Mouse (Mus musculus): ENCODE measurements around the gene Tmem81. TPM values are rescaled to one million over a fixed set of nuclear protein-coding genes. Genes with fewer than 3 reads are reported as not detected.

The Tmem81 gene
- total and polyA plus RNA-seq, 2 experiments from 2014 or later = 0.38 to 0.81 TPM

DNA sequence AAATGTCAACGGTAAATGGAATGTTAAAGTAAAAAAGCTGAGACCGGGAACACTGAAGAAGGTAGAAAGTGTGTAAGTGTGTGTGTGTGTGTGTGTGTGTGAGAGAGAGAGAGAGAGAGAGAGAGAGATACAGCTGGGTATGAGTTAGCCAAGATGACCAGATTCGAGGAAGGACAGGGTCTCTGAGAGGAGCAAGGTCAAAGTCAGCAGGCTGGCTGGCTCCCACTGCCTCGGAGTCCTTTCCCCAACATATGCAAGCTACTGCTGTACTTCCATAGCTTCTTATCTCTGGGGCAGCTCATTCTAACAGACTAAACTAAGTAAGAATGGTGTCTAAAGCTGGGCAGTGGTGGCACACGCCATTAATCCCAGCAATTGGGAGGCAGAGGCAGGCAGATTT lies 34.5 kb upstream of the Tmem81 start:
- H3K27ac ChIP-seq (ENCODE audit: low read depth, low read length) = no peak overlapping the region
- ATAC-seq (ENCODE audit: low FRiP score) (no peak), DNase-seq (ENCODE audit: low spot score) (no peak)
- 88% methylated on average over 5 of the region's 5 CpGs for WGBS
- no peaks in the 10 kb centered on the region for H3K27me3 ChIP-seq (ENCODE audit: insufficient read depth, low read length)
- H3K9me3 ChIP-seq (ENCODE audit: low read length) = no peaks in the 10 kb centered on the region
- TF ChIP-seq CTCF (IDR thresholded peaks at IDR 0.05) = no peak
- no peak overlapping the region for H3K4me3 ChIP-seq (ENCODE audit: low read depth, low read length)
- no peaks in the 10 kb centered on the region for H3K36me3 ChIP-seq (ENCODE audit: insufficient read depth, low read length)
- no peak overlapping the region for H3K4me2 ChIP-seq (ENCODE audit: low read depth, low read length, poor library complexity, severe bottlenecking)
- no peak overlapping the region for H3K9ac ChIP-seq (replicated peaks; ENCODE audit: low read length, poor library complexity, severe bottlenecking)
- no peaks in the 10 kb centered on the region for H3K4me1 ChIP-seq (ENCODE audit: insufficient read depth, low read length)

DNA sequence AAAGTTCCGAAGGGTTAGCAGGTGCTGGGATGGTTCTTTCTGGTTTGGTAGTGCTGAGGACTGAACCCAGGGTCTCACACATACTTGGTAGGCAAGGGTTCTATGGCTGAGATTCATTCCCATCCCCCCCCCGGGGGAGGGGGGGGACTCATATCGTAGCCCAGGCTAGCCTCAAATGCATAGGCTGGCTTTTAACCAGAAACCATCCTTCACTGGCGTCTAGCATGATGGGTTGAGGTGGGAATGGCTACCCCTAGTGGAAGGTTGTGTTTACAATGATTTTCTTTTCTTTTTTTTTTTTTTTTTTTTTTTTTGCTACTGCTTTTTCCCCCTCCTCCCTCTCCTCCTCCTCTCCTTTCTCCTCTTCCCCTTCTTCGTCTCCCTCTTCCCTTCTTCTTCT lies 33.5 kb upstream of the Tmem81 start:
- peak; percentile 68 for TF ChIP-seq CTCF (IDR thresholded peaks at IDR 0.05)
- Histone ChIP-seq H3K9me3 (ENCODE audit: low read length) (no peaks in the 10 kb centered on the region), H3K36me3 (ENCODE audit: insufficient read depth, low read length) (no peaks in the 10 kb centered on the region), H3K9ac (replicated peaks; ENCODE audit: low read length, poor library complexity, severe bottlenecking) (no peak overlapping the region), H3K4me3 (ENCODE audit: low read depth, low read length) (no peak overlapping the region), H3K4me2 (ENCODE audit: low read depth, low read length, poor library complexity, severe bottlenecking) (no peak overlapping the region), H3K27me3 (ENCODE audit: insufficient read depth, low read length) (no peaks in the 10 kb centered on the region), H3K4me1 (ENCODE audit: insufficient read depth, low read length) (no peaks in the 10 kb centered on the region), H3K27ac (ENCODE audit: low read depth, low read length) (no peak overlapping the region)
- ATAC-seq (ENCODE audit: low FRiP score) (no peak), DNase-seq (ENCODE audit: low spot score) (peak; percentile 44)
- WGBS = 61% methylated on average over 5 of the region's 5 CpGs

DNA sequence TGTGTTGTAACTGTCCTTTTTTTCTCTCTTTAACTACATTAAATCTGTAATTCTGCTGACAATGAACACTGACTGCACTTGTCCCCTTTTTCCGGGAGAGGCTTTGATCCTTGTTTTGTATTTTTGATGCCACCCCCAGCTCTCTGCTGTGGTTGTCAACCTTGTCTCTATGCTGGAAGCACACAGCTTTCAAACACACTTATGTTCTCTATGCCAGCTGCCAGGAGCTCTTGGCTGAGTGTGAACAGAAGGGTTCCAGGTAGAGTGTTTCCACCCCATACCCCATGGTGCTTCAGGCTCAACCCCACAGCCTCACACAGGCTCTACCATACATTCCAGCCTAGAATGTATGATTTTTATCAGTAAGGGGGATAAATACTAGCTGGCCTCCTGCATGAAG lies 31.5 kb upstream of the Tmem81 start:
- Histone ChIP-seq H3K4me1 (ENCODE audit: insufficient read depth, low read length) (no peaks in the 10 kb centered on the region), H3K4me3 (ENCODE audit: low read depth, low read length) (no peak overlapping the region), H3K9ac (replicated peaks; ENCODE audit: low read length, poor library complexity, severe bottlenecking) (no peak overlapping the region), H3K36me3 (ENCODE audit: insufficient read depth, low read length) (no peaks in the 10 kb centered on the region), H3K27me3 (ENCODE audit: insufficient read depth, low read length) (no peaks in the 10 kb centered on the region), H3K9me3 (ENCODE audit: low read length) (no peaks in the 10 kb centered on the region), H3K4me2 (ENCODE audit: low read depth, low read length, poor library complexity, severe bottlenecking) (no peak overlapping the region), H3K27ac (ENCODE audit: low read depth, low read length) (no peak overlapping the region)
- WGBS = 57% methylated on average over 1 of the region's 1 CpGs
- DNase-seq (ENCODE audit: low spot score) = no peak
- TF ChIP-seq CTCF (IDR thresholded peaks at IDR 0.05) = no peak
- ATAC-seq (ENCODE audit: low FRiP score) = no peak

DNA sequence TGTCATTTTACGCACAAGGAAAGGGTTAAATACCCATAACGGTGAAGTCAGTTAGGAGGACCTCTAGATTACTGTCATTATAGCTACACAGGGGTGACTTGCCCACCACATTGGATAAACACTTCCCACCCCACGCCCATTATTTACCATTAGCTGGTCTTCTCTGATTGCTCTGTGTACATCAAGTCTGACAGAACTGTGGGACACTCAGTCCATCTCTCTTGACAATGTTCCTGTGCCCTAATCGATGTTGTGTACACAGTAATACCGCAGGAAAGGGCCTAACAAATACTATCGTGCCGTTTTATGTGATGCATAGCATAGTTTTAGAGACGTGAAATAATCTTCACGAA lies 29.5 kb upstream of the Tmem81 start:
- no peaks in the 10 kb centered on the region for H3K36me3 ChIP-seq (ENCODE audit: insufficient read depth, low read length)
- peak overlapping the region; percentile 66 for H3K9ac ChIP-seq (replicated peaks; ENCODE audit: low read length, poor library complexity, severe bottlenecking)
- H3K4me3 ChIP-seq (ENCODE audit: low read depth, low read length) = peak overlapping the region; percentile 64
- no peaks in the 10 kb centered on the region for H3K27me3 ChIP-seq (ENCODE audit: insufficient read depth, low read length)
- no peaks in the 10 kb centered on the region for H3K4me1 ChIP-seq (ENCODE audit: insufficient read depth, low read length)
- ATAC-seq (ENCODE audit: low FRiP score) = peak; percentile 48; the same call in 1 of the 2 replicates
- H3K4me2 ChIP-seq (ENCODE audit: low read depth, low read length, poor library complexity, severe bottlenecking) = peak overlapping the region; percentile 76
- H3K9me3 ChIP-seq (ENCODE audit: low read length) = no peaks in the 10 kb centered on the region
- peak overlapping the region; percentile 62 for H3K27ac ChIP-seq (ENCODE audit: low read depth, low read length)
- 5% methylated on average over 9 of the region's 9 CpGs for WGBS
- no peak for DNase-seq (ENCODE audit: low spot score)
- no peak for TF ChIP-seq CTCF (IDR thresholded peaks at IDR 0.05)

DNA sequence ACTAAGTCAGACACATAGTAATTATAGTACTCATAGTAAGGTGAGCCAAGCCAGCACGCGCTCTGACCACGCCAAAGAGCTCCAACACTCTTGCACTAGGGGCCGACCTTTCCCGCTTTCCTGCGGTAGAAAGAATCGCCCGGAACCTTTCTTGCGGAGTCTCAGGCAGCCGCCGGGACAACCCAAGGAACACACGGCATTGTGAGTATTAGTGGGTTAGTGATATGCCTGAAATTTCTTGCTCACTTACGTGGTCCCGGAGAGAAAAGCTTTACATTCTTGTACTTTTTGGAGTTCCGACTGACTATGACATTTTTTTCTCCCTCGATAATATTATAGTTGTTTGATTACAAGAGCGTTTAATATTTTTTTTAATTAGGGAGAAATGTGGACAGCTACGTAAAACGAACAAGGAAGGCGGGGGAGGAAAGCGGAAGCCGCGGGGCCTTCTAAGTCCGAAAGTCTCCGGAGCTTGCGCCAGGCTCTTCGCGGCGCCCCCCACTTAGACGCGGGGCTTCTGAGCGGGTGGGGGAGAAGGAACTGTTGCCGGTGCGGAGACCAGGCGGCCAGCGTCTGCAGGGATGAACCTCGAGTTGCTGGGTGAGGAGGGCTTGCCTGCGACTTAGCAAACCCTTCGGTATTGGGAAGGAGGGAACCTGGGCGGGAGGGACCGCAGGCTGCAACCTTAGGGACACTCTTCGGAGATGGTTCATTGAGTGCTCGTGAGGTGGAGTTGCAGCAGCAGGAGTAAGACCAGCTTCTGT lies 28.9 kb upstream of the Tmem81 start, which contains the start of gene Rbbp5:
Gene Rbbp5, plus strand, starts transcription at position 438 of the 764 bp plus-strand sequence.
- TF ChIP-seq CTCF (IDR thresholded peaks at IDR 0.05) = peak; percentile 32
- Histone ChIP-seq H3K4me2 (ENCODE audit: low read depth, low read length, poor library complexity, severe bottlenecking) (peak within 1 kb of the TSS; percentile 76), H3K27me3 (ENCODE audit: insufficient read depth, low read length) (no peaks in the 10 kb centered on the region), H3K9ac (replicated peaks; ENCODE audit: low read length, poor library complexity, severe bottlenecking) (peak within 1 kb of the TSS; percentile 66), H3K4me3 (ENCODE audit: low read depth, low read length) (peak within 1 kb of the TSS; percentile 64), H3K36me3 (ENCODE audit: insufficient read depth, low read length) (no peaks in the 10 kb centered on the region), H3K4me1 (ENCODE audit: insufficient read depth, low read length) (no peaks in the 10 kb centered on the region), H3K27ac (ENCODE audit: low read depth, low read length) (peak within 1 kb of the TSS; percentile 62), H3K9me3 (ENCODE audit: low read length) (no peaks in the 10 kb centered on the region)
- under 1% methylated on average over 43 of the region's 43 CpGs for WGBS
- ATAC-seq (ENCODE audit: low FRiP score) (peak; percentile 90), DNase-seq (ENCODE audit: low spot score) (peak; percentile 95)

DNA sequence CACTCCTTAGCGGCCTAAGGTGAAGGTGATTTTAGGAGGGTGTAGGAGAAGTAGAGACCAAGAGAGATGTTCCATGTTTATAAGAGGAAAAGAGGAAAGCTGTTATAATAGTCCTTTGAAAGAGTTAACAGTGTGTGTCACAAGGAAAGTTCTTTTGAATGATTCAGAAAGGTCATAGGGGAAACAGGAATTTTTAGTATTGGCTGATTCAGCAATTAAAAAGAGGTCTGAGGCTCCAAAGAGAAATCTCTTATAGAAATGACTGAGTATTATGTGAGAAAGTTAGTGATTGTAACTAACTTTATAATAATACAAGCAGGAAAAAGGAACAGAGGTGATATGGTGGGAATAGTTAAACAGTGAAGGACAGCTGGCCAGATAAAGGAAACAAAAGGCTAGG lies 26.6 kb upstream of the Tmem81 start:
- Histone ChIP-seq H3K4me2 (ENCODE audit: low read depth, low read length, poor library complexity, severe bottlenecking) (no peak overlapping the region), H3K9ac (replicated peaks; ENCODE audit: low read length, poor library complexity, severe bottlenecking) (no peak overlapping the region), H3K9me3 (ENCODE audit: low read length) (no peaks in the 10 kb centered on the region), H3K36me3 (ENCODE audit: insufficient read depth, low read length) (no peaks in the 10 kb centered on the region), H3K27ac (ENCODE audit: low read depth, low read length) (no peak overlapping the region), H3K27me3 (ENCODE audit: insufficient read depth, low read length) (no peaks in the 10 kb centered on the region), H3K4me3 (ENCODE audit: low read depth, low read length) (no peak overlapping the region), H3K4me1 (ENCODE audit: insufficient read depth, low read length) (no peaks in the 10 kb centered on the region)
- no peak for ATAC-seq (ENCODE audit: low FRiP score)
- WGBS = 91% methylated on average over 1 of the region's 1 CpGs
- TF ChIP-seq CTCF (IDR thresholded peaks at IDR 0.05) = no peak
- DNase-seq (ENCODE audit: low spot score) = no peak
